Mouse (Mus musculus) spleen, postnatal 36 days (tissue): ENCODE results near the gene Trim41.
A peak's percentile ranks its signal among the peaks of the same experiment; 100 is the strongest.
"Not testable (repeated sequence)": the region's sequence is repeated elsewhere in the genome, so short reads cannot be mapped to it uniquely, and the experiment has no call there.

Experiments used
- DNase-seq, 2 experiments: peaks; one replicate each; pipeline ENCODE4 v3.0.0; 2022; ENCODE audit warnings: low spot score in 2 of 2, mixed read lengths in 1 of 2

The Trim41 gene

DNA sequence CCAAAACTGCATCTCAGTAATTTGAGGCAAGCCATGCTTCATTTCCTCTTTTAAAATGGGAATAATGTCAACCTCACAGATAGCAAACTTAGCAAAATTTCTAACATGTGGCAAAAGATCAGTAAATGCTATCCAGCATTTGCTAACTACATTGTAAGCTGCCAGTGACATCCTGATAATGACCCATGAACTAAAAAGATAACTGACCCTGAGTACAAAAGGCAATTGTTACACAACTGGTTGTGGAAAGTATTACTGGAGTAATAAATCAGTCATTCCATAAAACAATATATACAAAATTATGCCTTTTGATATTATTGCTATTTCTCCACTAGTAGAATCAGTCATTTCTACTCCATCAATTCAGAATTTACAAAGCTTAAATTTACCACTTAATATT lies 3.4 kb downstream of the Trim41 start:
- DNase-seq, result no peak

DNA sequence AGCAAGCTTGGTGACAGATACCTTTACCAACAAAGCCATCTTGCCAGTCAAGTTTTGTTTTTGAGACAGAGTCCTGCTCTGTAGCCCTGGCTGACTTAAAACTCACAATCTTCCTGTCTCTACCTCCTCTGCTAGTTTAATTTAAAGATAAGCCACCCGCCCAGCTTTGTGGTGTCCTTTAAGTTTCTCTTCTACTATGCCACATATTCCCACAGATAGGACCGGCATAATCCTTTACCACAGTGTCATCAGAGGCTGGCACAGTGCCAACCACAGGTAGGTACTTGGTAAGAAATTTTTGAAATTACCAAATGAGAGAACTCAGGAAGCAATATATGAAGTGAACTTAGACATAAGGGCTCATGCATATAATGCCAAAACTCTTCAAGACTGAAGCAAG lies 7.0 kb downstream of the Trim41 start:
- DNase-seq, result no peak

DNA sequence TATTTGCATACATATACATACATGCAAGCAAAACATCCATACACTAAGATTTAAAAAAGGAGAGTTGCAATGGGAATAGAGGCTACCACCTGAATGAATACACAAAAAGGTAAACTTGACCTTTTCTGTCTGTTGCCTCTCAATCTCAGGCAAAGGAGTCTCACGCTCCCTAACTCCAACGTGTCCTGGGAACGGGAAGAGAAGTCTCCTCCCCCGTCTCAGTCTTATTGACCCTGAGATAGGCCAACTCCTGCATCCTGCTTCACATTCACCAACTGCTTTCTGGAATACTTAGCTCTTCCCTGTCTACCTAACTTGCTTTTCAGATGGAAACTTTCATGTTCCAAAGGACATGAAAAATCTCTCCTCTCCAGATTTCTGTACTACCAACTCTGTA lies 7.7 kb downstream of the Trim41 start:
- DNase-seq, result no peak

DNA sequence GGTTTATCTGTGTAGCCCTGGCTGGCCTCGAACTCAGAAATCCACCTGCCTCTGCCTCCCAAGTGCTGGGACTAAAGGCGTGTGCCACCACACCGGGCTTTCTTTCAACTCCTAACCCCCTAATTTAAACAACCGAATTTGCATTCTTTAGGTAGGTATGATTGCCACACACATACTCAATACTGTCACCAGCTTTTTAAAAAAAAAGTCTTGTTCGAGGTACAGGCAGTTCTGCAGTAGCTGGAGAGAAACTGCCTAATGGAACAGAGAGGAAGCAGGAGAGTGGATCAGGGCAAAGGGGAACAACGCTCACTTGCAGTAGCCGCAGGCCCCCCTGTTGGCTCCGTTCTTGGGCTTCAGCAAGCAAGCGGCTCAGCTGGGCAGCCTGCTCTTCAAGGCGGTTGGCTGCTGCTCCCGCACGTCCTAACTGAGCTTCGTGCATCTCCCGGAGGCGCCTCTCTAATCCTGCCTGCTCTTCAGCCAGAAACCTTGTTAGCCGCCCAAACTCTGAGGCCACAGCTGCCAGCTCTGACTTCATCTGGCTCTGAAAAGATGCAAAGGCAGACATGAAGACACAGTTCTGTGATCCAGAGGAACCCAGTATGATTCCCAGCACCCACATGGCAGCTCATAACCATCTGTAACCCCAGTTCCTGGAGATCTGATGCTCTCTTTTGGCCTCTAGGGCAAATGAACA lies 8.3 kb downstream of the Trim41 start:
- DNase-seq, result no peak

DNA sequence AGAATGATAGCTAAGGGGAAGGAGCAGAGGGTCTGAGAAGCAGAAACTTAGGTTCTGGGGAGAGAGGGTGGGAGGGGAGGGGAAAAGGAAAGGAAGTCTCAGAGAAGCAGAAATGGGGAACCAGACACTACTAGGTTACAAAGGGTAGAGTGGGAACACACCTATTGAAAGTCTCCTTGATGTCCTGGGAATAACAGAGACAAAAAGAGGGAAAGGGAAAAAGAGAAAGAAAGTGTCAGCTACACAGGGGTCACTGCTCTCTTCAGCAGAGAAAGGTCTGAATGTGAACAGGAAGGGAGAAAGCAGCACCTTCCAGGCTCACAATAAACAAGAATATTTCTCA lies 8.9 kb downstream of the Trim41 start:
- DNase-seq, result no peak

DNA sequence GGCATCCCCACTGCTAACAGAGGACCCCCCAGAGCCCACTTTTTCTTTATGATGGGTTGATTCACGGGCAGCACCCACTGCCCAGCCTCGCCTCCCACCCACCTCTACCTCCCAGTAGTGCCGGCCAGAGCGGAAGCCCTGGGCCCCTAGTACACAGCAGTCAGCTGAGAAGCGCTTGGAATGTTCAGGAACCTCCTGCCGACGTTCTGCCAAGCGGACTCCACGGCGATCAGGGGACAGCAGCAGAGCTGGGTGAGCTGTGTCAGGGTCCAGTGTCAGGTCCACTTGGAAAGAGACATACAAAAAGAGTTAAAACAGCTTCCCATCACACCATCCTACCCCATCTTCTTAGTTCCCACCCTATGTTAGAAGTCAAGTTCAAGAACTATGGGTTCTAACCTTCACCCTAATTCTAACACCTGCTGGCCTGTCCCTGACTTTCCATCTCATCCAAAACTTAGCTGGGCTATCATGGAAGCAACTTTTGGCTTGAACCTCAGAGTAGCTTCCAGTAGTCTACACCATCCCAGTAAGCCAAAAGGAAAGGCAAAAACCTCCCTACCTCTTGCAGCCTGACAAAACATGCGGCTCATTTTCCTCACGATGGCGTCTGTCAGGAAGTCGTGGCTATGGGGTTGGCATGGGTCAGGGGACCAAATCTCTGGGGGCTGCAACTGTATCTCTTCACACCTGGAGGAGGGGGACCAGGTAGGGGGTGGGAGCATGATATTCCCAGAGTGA lies 9.4 kb downstream of the Trim41 start:
- DNase-seq, result no peak

DNA sequence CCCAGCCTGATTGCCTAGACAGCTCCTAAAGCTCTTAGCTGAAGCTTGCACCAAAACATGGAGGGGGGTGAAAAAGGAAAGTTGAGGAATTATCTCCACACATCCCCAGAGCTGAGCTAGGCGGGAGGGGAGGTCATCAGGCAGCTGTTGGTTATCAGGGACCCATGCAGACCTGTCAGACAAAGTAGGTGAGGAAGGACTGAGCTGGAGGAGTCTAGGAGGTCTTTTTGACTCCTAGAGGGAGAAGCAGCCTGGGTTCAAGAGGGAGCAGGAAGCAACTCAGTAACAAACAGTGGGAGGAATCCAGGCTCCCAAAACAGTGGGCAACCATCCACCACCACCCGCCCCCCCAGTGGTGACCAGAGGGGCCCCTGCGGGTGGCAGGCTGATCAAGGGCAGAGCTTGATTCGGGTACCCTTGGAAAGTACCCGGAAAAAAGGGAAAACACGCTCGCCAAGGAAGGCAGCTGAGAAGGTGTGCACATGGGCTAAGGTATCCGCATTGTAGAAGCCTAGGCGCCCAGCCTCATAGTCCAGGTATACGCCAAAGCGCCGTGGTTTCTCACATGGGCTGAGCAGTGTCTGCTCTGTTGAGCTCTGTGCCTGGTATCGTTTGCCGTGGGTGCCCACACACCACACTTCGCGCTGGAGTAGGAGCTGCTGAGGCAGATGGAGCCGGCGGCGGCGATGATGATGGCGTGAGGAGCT lies 10.1 kb downstream of the Trim41 start:
- DNase-seq, result no peak

DNA sequence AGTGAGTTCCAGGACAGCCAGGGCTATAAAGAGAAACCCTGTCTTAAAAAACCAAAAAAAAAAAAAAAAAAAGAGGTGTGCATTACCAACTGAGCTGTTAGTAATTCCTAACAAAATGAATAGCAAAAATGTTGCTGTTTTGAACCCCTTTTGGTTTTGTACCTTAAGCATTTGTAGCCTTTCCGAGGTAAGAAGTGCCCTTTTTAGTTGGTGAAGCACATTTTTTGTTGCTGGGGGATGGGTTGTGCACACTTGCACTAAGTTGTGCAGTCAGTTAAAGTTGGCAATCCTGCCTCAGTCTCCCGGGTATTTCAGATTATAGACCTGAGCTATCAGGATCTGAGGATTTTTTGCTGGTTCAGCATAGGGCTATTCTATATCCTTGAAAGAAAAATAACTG lies 12.2 kb downstream of the Trim41 start:
- no peak for DNase-seq

DNA sequence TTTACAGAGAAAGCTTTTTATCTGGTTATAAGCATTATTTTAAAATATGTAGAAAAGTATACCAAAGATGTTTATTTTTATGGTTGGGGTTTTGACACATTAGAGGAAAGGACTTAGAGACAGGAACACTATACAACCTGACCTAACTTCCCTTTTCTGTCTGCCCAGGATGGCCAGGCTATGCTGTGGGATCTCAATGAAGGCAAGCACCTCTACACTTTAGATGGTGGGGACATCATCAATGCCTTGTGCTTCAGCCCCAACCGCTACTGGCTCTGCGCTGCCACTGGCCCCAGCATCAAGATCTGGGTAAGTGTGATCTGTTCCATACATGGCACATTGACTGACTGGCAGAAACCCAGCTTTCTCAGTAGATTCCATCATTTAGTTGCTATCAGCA lies 13.2 kb downstream of the Trim41 start:
- no peak for DNase-seq

DNA sequence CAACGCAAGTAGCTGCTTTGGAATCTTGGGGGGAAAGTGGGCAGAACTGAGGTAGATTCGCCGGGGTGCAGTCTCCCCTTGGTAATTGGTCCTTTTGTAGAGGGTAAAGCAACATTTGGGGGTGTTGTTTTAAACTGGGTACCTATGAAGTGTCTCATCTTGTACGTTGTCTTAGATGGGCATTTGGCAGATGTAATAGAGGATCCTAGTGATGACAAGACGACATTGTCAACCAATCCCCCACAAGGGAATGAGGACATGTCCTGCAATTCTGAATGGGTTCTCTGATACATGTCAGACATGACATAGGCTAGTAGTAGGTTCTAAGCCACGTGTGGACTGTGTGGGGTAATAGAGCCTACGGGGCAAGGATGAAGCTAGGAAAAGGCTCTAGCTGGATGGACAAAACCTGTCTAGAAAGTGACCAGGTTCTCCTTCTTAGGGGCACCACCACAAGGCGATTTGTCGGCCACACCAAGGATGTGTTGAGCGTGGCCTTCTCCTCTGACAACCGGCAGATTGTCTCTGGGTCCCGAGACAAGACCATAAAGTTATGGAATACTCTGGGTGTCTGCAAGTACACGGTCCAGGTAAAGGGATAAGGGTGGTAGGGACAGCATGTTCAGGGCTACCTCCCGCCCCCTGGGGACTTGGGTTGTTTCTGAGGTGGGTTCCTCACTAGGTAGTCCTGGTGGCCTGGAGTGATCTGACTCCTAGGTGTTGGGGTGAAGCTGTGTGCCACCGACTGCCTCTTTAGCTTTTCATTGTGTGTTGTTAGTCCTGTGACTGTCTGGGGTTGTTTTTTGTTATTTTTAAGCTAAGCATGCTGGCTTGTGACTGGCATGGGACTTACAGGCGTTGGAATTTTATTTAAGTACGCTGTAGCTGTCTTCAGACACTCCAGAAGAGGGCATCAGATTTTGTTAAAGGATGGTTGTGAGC lies 15.1 kb downstream of the Trim41 start:
- no peak for DNase-seq

DNA sequence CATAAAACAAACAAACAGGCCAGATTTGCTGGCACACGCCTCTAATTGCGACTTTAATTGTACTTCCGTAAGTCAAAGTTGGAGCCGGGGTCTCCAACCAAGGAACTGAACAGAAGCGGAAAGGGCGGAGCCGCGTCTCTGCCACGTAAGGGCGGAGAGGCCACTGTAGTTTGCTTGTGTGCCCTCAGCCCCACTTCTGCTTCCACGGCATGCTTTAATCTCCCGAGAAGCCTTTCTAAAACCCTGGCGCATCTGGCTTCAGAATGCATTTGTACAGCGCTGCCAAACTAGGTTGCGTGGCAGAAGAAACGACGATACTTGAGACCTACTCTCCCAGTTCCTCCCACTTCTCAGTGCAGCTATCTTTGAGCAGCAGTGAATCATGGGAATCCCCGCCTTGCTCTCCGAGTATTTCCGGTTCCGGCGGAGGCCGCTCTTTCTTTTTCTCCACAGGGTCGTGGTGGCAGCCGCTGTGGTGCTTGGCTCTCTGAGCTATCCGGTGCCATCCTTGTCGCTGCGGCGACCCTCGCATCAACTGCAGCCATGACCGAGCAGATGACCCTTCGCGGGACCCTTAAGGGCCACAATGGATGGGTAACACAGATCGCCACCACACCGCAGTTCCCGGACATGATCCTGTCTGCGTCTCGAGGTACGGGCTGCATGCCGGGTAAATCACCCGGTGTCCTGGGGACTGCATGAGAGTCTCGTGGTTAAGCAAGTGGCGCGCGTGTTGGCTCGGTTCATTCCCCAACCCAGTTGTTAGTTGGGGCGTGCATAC lies 17.0 kb downstream of the Trim41 start, which contains the start of gene Rack1:
Gene Rack1 (plus strand): TSS at position 412 of the 781 bp plus-strand sequence.
- DNase-seq, result peak; percentile 87

DNA sequence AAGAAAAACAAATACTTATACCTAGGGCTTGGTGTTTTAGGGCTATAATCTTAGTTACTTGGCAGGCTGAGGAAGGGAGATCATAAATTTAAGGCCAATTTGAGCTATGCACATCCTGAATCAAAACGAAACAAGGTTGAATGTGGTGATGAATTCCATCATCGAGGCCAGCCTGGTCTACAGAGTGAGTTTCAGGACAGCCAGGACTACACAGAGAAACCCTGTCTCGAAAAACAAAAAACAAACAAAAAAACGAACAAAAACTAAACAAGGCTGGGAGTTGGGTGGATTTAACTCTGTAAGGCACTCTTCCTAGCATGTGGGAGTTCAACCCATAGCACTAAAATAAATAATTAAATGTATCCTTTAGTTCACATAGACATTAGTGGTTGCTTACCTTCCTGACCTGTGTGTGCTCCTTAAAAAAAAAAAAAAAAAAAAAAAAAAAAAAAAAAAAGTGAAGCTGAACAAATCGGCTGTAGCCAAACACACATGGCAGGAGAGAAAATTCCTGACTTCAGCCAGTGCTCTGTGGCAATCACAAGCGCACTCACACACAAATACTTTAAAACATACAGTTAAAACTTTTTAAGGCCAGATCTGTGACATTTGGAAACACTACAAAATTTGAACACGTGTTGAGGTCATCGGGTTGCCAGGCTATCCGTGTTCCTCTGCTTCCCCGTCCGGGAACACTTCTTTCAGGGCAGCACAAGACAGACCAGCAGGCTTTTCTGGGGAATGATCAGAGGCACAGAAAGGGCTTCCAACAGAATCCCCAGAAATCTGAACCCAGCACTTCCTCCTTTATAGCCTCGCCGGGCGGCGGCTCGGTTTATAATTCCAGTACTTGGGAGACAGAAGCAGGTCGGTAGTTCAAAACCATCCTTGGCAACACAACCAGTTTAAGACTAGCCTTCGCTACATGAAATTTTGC lies 17.9 kb downstream of the Trim41 start:
- DNase-seq, result no peak

DNA sequence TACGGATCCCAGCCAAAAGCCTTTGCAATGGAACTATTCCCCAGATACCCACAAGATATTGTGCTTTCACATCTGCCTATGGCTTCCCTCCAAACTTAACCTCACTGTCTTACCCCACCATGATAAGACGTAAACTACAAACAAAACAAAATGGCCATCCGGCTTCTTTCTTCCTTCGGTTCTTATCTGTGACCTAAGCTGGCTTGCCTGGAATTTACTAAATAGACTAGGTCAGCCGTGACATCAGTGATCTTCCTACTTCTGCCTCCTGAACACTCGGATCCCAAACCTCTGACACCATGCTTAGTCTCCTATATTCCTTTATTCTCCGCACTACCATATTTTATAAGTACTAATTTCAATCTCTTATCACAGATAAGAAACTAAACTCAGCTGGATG lies 18.8 kb downstream of the Trim41 start:
- DNase-seq, result no peak

DNA sequence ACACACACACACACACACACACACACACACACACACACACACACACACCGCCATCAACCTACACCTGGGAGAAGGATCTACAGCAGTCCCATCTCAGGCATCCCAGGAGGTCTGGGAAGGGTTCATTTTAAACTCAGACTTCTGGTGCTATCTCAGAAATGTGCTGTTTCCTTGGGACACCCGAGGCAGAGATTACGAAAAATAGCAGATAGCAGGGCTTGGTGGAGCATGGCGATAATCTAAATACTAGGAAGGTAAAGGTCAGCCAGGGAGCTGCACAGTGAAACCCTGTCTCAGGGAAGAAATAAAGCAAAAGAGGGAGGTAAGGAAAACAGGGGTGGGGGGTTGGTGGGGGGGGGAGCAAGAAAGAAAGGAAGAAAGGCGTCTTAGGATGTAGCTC lies 19.9 kb downstream of the Trim41 start:
- no peak for DNase-seq

DNA sequence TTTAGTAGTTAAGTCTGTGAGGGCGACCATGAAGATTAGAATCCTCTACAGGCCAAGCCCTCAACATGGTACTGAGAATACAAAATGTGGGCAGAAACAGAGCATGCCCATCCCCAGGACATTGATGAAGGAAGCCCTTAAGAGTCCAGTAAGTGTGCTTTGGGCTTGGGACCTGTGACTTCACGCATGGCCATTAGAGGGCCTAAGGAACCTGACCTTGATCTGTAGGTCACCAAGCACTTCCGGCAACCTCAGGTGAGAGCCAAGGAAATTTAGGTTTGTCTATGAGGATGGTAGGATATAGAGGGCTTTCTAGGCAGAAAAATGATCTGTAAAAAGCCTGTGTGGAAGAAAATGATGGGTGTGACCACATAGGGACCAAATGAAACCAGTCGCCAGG lies 20.9 kb downstream of the Trim41 start:
- no peak for DNase-seq

DNA sequence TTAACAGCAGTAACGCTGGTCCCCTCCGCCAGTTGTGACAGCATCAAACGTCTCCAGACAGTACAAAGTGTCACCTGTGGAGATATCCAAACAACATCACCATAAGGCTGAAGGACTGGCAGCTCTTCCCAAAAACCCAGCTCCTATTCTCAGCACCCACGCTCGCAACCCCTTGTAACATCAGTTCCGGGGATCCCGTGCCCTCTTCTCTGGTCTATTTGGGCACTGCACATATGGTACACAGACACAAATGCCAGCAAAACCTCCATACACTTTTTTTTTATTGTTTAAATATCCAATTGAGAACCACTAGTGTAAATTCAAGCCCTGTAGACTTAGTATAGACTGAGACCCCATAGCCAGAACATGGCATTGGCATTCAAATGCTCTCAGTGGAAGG lies 21.9 kb downstream of the Trim41 start:
- DNase-seq, result no peak

DNA sequence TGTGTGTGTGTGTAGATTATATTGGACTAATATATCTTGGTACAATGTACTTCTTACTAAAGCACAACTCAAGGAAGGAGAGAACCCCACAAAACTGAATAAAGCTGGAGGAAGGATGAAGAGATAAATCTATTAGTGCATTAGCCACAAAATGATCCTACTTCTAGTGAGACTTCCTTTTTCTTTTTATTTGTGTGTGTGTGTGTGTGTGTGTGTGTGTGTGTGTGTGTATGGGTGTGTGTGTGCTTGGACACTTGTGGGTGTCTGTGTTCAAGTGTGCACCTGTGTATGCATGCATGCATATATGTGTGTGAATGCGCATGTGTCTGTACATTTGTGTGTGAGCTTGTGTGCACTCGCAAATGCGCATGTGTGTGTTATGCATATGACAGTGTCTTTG lies 24.0 kb downstream of the Trim41 start:
- DNase-seq, result no peak

DNA sequence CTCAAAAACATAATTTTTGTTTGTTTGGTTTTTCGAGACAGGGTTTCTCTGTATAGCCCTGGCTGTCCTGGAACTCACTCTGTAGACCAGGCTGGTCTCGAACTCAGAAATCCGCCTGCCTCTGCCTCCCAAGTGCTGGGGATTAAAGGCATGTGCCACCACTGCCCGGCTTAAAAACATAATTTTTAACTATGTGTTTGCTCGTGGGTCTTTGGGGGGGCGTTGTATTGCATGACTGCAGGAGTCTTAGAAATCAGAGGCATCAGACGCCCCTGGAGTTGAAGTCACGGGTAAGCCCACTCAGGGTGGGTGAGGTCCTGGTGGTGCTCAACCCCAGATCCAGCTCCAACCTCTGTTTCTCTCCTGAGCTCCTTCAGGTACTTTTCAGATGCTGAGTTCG lies 25.3 kb downstream of the Trim41 start:
- DNase-seq, result not testable (repeated sequence)

DNA sequence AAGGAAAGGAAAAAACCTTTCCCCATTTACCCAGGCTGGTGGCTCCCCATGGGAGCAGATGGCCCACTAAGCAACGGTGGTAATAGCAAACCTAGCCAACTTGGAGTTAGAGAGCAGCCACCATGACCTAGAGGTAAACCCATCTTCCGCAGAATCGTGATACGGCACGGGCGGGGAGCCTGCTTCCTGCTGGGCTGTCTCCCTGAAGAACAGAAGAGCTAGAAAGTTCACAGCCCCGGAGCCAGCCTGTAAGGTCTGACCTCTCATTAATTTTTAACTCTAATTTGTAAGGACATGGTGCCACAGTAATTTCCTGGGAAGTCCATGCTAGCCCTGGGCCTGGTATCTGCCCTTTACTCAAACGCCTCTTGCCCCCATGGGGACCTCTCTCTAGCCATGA lies 26.2 kb downstream of the Trim41 start:
- no peak for DNase-seq
